Mouse (Mus musculus) intestine, embryonic 14.5 days (tissue): ENCODE results near the gene Sirt4. TPM values are rescaled to one million over a fixed set of nuclear protein-coding genes. Genes with fewer than 3 reads are reported as not detected.

Source experiments
- ATAC-seq: fragments of 200-750 bp; cut with Nextera tagmentation; replicated peaks from 2 replicates; pipeline ENCODE4 v1.8.0; 2017; ENCODE audit warnings: low read depth, moderate number of reproducible peaks, moderate TSS enrichment, moderate library complexity; ENCODE audit not compliant: low FRiP score, low TSS enrichment
- DNase-seq: peaks from one replicate; pipeline ENCODE4 v3.0.0-alpha.2; 2018; ENCODE audit warnings: low spot score
- H3K27ac ChIP-seq: fragments of 300-500 bp; sonication (generic); 2 replicates; pipeline ENCODE4 v1.5.1; 2014; ENCODE audit warnings: low read depth, mild to moderate bottlenecking, control low read depth
- H3K27me3 ChIP-seq: fragments of 300-500 bp; sonication (generic); replicated peaks from 2 replicates; pipeline ENCODE4 v1.6.1; 2014; ENCODE audit warnings: low read length, control low read depth; ENCODE audit not compliant: control insufficient read depth, insufficient read depth
- H3K36me3 ChIP-seq: fragments of 300-500 bp; sonication (generic); 2 replicates; pipeline ENCODE4 v1.6.1; 2014; ENCODE audit warnings: low read length, control low read depth; ENCODE audit not compliant: control insufficient read depth, insufficient read depth
- H3K4me1 ChIP-seq: fragments of 300-500 bp; sonication (generic); replicated peaks from 2 replicates; pipeline ENCODE4 v1.6.1; 2014; ENCODE audit warnings: low read length, control low read depth, mixed read lengths; ENCODE audit not compliant: control insufficient read depth, insufficient read depth
- H3K4me2 ChIP-seq: fragments of 300-500 bp; sonication (generic); 2 replicates; pipeline ENCODE4 v1.6.1; 2014; ENCODE audit warnings: low read length
- H3K4me3 ChIP-seq: fragments of 300-500 bp; sonication (generic); 2 replicates; pipeline ENCODE4 v1.5.1; 2014; ENCODE audit warnings: low read depth, low read length, control low read depth, mixed read lengths
- H3K9ac ChIP-seq: fragments of 300-500 bp; sonication (generic); 2 replicates; pipeline ENCODE4 v1.6.1; 2014; ENCODE audit warnings: mild to moderate bottlenecking, low read length
- H3K9me3 ChIP-seq: fragments of 300-500 bp; sonication (generic); 2 replicates; pipeline ENCODE4 v1.6.1; 2016; ENCODE audit warnings: low read length, control low read depth; ENCODE audit not compliant: control insufficient read depth
- WGBS: fragments of 180-500 bp; shearing (Covaris S2); extraction: QIAGEN DNeasy Blood & Tissue Kit; methylation state at CpG from one replicate; pipeline ENCODE4 v1.1.7; 2014; 5-methylcytosine and 5-hydroxymethylcytosine counted together
- polyA plus RNA-seq: library from polyadenylated mRNA; unstranded; fragments of >200 nt; fragmentation: Nextera tagmentation; extraction: Ambion mirVana; gene quantifications from 2 replicates; pipeline ENCODE4 v1.2.1, GENCODE M21; 2014

Sirt4 gene
- polyA plus RNA-seq, 1 experiment from 2014 or later: 15.2 TPM

DNA sequence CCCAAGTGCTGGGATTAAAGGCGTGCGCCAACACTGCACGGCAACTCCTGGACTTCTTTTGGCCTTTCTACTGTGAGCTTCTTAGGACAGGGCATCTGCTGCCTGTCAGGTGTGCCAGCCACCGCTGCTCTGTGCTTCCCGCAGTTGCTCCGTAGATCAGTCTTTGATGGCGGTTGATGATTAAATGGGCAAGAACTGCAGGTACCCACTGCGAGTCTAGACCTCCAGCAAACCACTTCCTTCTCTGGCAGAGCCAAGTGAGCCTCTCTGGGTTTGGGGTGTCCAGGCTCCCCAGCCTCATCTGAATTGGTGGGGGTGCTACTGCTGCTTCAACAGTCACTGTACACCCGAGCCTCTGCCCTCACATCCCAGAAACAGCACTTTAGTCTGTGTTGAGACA, 33.0 kb upstream of the Sirt4 start:
- H3K27ac ChIP-seq: no peak overlapping the region
- H3K4me1 ChIP-seq: peaks cover 41% of the 10 kb centered on the region

DNA sequence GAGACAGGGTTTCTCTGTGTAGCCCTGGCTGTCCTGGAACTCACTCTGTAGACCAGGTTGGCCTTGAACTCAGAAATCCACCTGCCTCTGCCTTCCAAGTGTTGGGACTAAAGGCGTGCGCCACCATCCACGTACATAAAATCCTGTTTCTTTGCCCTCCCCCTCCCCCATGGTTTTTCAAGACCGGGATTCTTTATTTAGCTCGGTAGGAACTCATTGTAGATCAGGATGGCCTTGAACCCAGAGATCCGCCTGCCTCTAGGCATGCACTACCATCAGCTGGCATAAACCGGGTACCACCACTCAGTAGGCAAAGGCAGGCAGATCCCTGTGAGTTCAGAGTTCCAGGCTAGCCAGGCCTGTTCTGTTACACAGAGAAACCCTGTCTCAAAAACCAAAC, 32.4 kb upstream of the Sirt4 start:
- no peak overlapping the region for H3K9ac ChIP-seq
- H3K4me2 ChIP-seq: no peak overlapping the region
- peaks cover 35% of the 10 kb centered on the region for H3K4me1 ChIP-seq
- ATAC-seq (no peak), DNase-seq (no peak)
- peak overlapping the region; percentile 54 for H3K27ac ChIP-seq
- WGBS: 83% methylated on average over 7 of the region's 7 CpGs
- no peaks in the 10 kb centered on the region for H3K27me3 ChIP-seq
- no peak overlapping the region for H3K4me3 ChIP-seq
- H3K9me3 ChIP-seq: no peaks in the 10 kb centered on the region
- H3K36me3 ChIP-seq: no peaks in the 10 kb centered on the region

More for the DNA sequence above, 33.0 kb upstream of the Sirt4 start:
- no peak for DNase-seq
- ATAC-seq: no peak
- Histone ChIP-seq H3K27me3 (no peaks in the 10 kb centered on the region), H3K4me2 (no peak overlapping the region), H3K36me3 (no peaks in the 10 kb centered on the region), H3K4me3 (no peak overlapping the region), H3K9me3 (no peaks in the 10 kb centered on the region), H3K9ac (no peak overlapping the region)
- WGBS: 90% methylated on average over 9 of the region's 9 CpGs

DNA sequence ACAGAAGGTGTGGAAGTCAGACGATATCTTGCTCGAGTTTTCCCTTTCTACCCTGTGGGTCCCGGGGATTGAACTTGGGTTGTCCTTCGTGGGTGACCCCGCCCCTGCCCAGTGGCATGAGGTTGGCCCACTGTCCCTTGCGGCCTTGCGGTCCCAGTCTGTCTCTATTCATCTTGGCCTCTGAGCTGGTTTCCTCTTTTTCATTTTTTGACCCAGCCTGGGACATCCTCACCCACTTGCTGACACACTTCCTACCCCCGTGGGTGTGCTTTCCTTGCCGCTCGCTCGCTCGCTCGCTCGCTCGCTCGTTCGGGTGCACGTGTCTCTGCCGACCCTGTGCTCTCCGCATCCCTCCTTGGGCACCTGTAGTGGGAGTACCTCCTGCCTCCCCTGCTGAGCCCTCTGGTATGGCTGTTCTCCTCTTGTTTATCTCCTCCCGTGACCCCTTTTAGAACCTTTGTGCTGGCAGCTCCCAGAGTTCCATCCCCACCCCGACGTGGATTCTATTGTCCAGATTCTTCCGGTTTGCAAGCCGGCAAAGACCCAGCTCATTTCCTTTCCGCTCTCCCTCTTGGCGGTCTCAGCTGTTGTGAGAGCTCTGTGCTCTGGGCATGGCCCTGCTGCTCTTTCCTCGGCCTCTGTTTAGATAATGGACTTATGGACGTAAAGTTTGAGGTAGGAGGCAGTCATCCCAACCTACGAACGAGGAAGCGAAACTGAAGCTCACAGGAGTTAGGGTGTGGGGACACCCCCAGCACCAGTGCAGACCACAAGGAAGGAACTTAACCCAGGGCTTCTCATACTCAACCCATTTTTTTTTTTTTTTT, 31.8 kb upstream of the Sirt4 start:
- no peaks in the 10 kb centered on the region for H3K36me3 ChIP-seq
- DNase-seq (no peak), ATAC-seq (no peak)
- no peak overlapping the region for H3K4me3 ChIP-seq
- H3K27me3 ChIP-seq: no peaks in the 10 kb centered on the region
- no peaks in the 10 kb centered on the region for H3K9me3 ChIP-seq
- peaks cover 29% of the 10 kb centered on the region for H3K4me1 ChIP-seq
- peak overlapping the region; percentile 54 for H3K27ac ChIP-seq
- no peak overlapping the region for H3K9ac ChIP-seq
- 75% methylated on average over 32 of the region's 32 CpGs for WGBS
- H3K4me2 ChIP-seq: no peak overlapping the region

DNA sequence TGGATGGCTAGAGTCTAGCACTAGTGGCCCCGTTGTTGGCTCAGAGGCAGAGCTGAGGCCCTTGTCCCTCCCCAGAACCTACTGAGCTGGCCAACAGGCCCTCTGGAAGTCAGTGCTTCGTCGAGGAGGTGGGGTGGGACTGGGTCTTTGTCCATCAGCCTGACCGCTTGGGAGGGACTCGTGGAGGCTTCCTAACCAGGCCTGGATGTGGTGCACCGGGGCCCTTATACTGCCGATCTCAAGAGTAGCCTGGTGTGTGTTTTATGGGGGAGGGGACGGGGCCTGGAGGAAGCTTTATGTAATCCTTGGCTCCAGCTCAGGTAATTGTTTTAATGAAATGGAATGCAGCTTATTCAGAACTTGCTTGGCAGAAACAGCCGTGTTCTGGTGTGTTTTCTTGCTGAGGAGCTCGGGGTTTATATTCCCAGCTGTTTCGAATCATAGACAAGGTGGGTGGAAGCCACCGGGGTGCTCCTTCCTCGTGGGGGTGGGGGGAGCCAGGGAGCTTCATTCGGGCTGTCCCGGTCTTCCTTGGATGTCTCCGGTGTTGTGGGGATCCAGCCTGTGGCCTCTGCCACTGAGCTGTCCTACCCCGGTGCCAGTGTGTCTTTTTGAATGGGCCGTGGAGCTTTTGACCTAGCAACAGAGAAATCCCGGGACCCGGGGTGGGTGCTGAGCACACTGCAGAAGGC, 30.5 kb upstream of the Sirt4 start:
- ATAC-seq (peak; percentile 72), DNase-seq (no peak)
- H3K9me3 ChIP-seq: no peaks in the 10 kb centered on the region
- H3K9ac ChIP-seq: no peak overlapping the region
- peak overlapping the region; percentile 54 for H3K27ac ChIP-seq
- WGBS: 32% methylated on average over 20 of the region's 20 CpGs
- H3K4me2 ChIP-seq: peak overlapping the region; percentile 35
- peaks cover 26% of the 10 kb centered on the region for H3K4me1 ChIP-seq
- H3K27me3 ChIP-seq: no peaks in the 10 kb centered on the region
- H3K36me3 ChIP-seq: no peaks in the 10 kb centered on the region
- no peak overlapping the region for H3K4me3 ChIP-seq

DNA sequence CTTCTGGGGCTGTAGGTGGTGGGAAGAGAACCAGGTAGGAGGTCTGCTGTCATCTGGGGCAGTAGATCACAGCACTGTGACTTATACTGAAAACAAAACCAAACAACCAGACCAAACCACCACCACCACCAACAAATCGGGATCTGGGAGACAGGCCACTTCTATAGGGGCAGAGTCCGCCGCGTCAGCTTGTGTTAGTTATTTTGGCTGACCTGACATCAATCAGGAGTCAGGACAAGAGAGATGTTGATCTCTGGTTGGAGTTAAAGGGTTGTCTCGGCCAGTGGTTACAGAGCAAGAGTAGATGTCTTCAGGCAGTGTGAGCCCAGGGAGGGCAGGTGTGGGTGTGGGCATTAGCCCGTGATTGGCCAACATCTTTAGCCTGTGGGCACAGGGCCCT, 29.8 kb upstream of the Sirt4 start:
- Histone ChIP-seq H3K4me1 (peaks cover 30% of the 10 kb centered on the region), H3K36me3 (no peaks in the 10 kb centered on the region), H3K27ac (peak overlapping the region; percentile 54), H3K9ac (no peak overlapping the region), H3K4me3 (no peak overlapping the region), H3K9me3 (no peaks in the 10 kb centered on the region), H3K4me2 (no peak overlapping the region), H3K27me3 (no peaks in the 10 kb centered on the region)
- ATAC-seq (no peak), DNase-seq (no peak)
- 63% methylated on average over 6 of the region's 6 CpGs for WGBS

DNA sequence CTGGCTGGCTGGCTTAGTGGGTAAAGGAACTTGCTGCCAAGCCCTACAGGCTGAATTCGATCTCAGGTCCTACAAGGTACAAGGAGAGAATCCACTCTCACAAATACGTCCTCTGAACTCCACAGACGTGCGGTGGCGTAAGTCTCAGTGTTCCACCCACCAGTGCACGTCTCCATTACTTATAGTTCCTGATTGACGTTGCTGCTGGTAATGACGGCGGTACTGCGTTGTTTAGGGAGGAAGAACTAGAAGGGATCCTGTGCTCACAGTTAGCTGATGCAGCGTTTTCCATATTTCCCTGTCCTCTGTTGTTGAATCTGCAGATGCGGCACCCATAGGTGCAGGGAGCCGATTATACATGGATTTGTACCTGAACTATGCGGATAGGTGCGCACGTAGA, 29.2 kb upstream of the Sirt4 start:
- no peak overlapping the region for H3K27ac ChIP-seq
- no peak overlapping the region for H3K9ac ChIP-seq
- no peak overlapping the region for H3K4me3 ChIP-seq
- DNase-seq (no peak), ATAC-seq (no peak)
- peaks cover 34% of the 10 kb centered on the region for H3K4me1 ChIP-seq
- no peaks in the 10 kb centered on the region for H3K9me3 ChIP-seq
- H3K4me2 ChIP-seq: no peak overlapping the region
- no peaks in the 10 kb centered on the region for H3K36me3 ChIP-seq
- WGBS: 91% methylated on average over 16 of the region's 16 CpGs
- no peaks in the 10 kb centered on the region for H3K27me3 ChIP-seq

- WGBS: 94% methylated on average over 14 of the region's 14 CpGs
- H3K9ac ChIP-seq: no peak overlapping the region
- H3K27ac ChIP-seq: no peak overlapping the region
- ATAC-seq: no peak
- H3K36me3 ChIP-seq: no peaks in the 10 kb centered on the region
- H3K4me1 ChIP-seq: peaks cover 39% of the 10 kb centered on the region
- no peak overlapping the region for H3K4me3 ChIP-seq
- H3K27me3 ChIP-seq: no peaks in the 10 kb centered on the region
- H3K9me3 ChIP-seq: no peaks in the 10 kb centered on the region
- no peak overlapping the region for H3K4me2 ChIP-seq
- no peak for DNase-seq
Observed at GRCm38 (mm10) chr5:115513246-115513645, 28.7 kb upstream of the Sirt4 start.

- no peak for DNase-seq
- Histone ChIP-seq H3K36me3 (no peaks in the 10 kb centered on the region), H3K4me2 (no peak overlapping the region), H3K4me1 (peaks cover 48% of the 10 kb centered on the region), H3K27me3 (no peaks in the 10 kb centered on the region), H3K9me3 (no peaks in the 10 kb centered on the region), H3K4me3 (no peak overlapping the region), H3K27ac (no peak overlapping the region), H3K9ac (no peak overlapping the region)
- no peak for ATAC-seq
- WGBS: 91% methylated on average over 7 of the region's 7 CpGs
Observed at GRCm38 (mm10) chr5:115512375-115512774, 27.9 kb upstream of the Sirt4 start.
